Mouse (Mus musculus) heart, adult 2 months (tissue): Measurements from ENCODE around the gene Rwdd2b. TPM values are rescaled to one million over a fixed set of nuclear protein-coding genes. Genes with fewer than 3 reads are reported as not detected.

Source experiments
- DNase-seq, 2 experiments: peaks; one replicate each; pipeline ENCODE4 v3.0.0; 2021
- H3K27ac ChIP-seq: fragments of 200-600 bp; 2 replicates; pipeline ENCODE4 v1.8.1; 2022
- H3K27me3 ChIP-seq: fragments of 200-500 bp; 2 replicates; pipeline ENCODE4 v1.6.1; 2012; ENCODE audit warnings: mild to moderate bottlenecking, low read length, inconsistent platforms, mixed read lengths; ENCODE audit not compliant: control insufficient read depth, insufficient read depth
- H3K36me3 ChIP-seq: fragments of 200-500 bp; 2 replicates; pipeline ENCODE4 v1.6.1; 2012; ENCODE audit warnings: low read length, inconsistent platforms; ENCODE audit not compliant: control insufficient read depth, insufficient read depth
- H3K4me1 ChIP-seq: fragments of 200-500 bp; 2 replicates; pipeline ENCODE4 v1.6.1; 2011; ENCODE audit warnings: low read length; ENCODE audit not compliant: control insufficient read depth, insufficient read depth
- H3K4me3 ChIP-seq: fragments of 200-600 bp; 2 replicates; pipeline ENCODE4 v1.8.1; 2022
- H3K79me2 ChIP-seq: fragments of 200-500 bp; replicated peaks from 2 replicates; pipeline ENCODE4 v1.6.1; 2012; ENCODE audit warnings: mild to moderate bottlenecking, inconsistent platforms, low read length, moderate library complexity, mixed read lengths; ENCODE audit not compliant: control insufficient read depth, insufficient read depth
- H3K9ac ChIP-seq: fragments of 200-500 bp; 2 replicates; pipeline ENCODE4 v1.6.1; 2012; ENCODE audit warnings: low read depth, mild to moderate bottlenecking, control low read depth, inconsistent platforms, low read length, mixed read lengths
- CTCF ChIP-seq: fragments of 200-600 bp; IDR thresholded peaks from 2 replicates; pipeline ENCODE4 v1.8.1; 2022; ENCODE audit warnings: antibody characterized with exemption, mild to moderate bottlenecking, moderate library complexity
- EP300 ChIP-seq: fragments of 200-500 bp; IDR thresholded peaks from 2 replicates; pipeline ENCODE4 v1.6.1; 2011; ENCODE audit warnings: low read depth, low read length, control low read depth; ENCODE audit not compliant: insufficient read depth
- POLR2A ChIP-seq: fragments of 200-500 bp; IDR thresholded peaks from 2 replicates; pipeline ENCODE4 v1.6.1; 2011; ENCODE audit warnings: mild to moderate bottlenecking, low read depth, low read length, control low read depth; ENCODE audit not compliant: insufficient read depth
- WGBS: fragments of 180-500 bp; shearing (Covaris S2); methylation state at CpG from one replicate; pipeline ENCODE4 v1.1.7; 2018; 5-methylcytosine and 5-hydroxymethylcytosine counted together
- intact Hi-C: fragments of 180-260 bp; cut with DNase I; formaldehyde crosslinking; loops from one replicate; pipeline ENCODE4 v1.15.1; 2025
- long read RNA-seq: library from polyadenylated mRNA; stranded (forward); transcript quantifications from one replicate; pipeline ENCODE4 v2.0.0, GENCODE M21; 2021
- polyA plus RNA-seq: library from polyadenylated mRNA; depleted of rRNA; stranded (reverse); fragments of >200 nt; gene quantifications from 2 replicates; pipeline ENCODE4 v1.2.3, GENCODE M21; 2012; rRNA removed
- total RNA-seq, 2 experiments: library from RNA; stranded (reverse); gene quantifications; 2 replicates each; pipeline ENCODE4 v1.2.3; 2021

Rwdd2b gene
- total RNA-seq (1 to 10 TPM; 5.1 to 5.6 TPM), polyA plus RNA-seq (2.5 and 5.0 TPM in 2 replicates)
- long read RNA-seq, transcript Rwdd2b-201 (5 exons, 2,009 nt), result major isoform, 6 of 6 reads
- long read RNA-seq, partial matches to known transcripts, result 0 of 6 reads
- long read RNA-seq, other reads (novel, unspliced or antisense), result 0 of 6 reads

DNA sequence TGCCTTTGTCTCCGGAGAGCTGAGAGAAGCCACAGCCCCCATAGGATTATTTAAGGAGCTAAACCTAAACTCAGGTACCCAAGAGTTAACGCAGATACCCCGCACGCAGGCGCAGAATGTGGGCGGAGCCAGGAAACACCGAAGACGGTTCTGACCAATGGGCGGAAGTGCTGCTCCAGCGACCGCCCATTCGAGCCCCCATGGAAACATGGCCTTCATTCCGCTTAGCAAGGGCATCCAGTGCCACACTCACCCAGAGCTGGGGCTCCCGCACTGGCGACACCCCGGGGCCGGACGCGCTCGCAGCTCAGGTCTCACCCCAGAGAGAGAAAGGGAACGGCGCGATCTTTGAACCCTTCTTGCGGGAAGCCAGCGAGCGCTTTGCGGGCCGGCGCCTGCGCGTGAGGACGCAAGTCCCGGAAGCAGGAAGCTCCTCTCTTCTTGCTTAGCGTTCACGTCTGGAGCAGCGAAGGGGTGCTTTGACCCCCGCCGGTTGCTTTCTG, at the start of gene Rwdd2b:
Gene Rwdd2b (minus strand): TSS at position 390 of the 503 bp plus-strand sequence.
- Histone ChIP-seq H3K27me3 (no peaks in the 10 kb centered on the region), H3K79me2 (no peaks in the 10 kb centered on the region), H3K27ac (peak within 1 kb of the TSS; percentile 98), H3K4me3 (peak within 1 kb of the TSS; percentile 100), H3K9ac (peak within 1 kb of the TSS; percentile 96), H3K36me3 (no peaks in the 10 kb centered on the region), H3K4me1 (peaks cover 5% of the 10 kb centered on the region; the same call in 1 of the 2 replicates)
- TF ChIP-seq POLR2A (peak; percentile 75), CTCF (no peak)
- intact Hi-C loops, result loop anchor here (2.0 kb wide), 1 partner anchor 15 kb away; the partner anchor contains the start of gene Usp16
- DNase-seq, result peak; percentile 95
- under 1% methylated on average over 38 of the region's 38 CpGs for WGBS

DNA sequence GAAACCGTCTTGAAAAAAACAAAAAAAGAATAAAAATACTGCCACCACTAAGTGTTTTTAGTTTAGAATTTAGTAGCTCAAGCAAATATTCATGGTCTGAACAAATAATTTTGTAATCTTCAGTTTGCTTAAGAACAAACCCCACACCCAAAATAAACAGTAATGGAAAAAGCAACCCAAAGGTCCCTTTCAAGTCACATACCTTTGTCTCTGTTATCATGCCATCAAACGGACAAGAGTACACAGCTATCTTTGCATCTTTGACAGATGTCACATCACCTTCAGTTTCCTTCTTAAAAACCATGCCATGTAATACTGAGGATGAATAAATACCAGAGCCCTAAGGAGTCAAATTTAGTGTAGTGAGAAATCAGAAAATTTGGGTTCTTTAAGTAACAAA, 48.2 kb upstream of the Rwdd2b start:
- intact Hi-C loops, result no loop called here
- peaks cover 11% of the 10 kb centered on the region for H3K36me3 ChIP-seq
- no peak for DNase-seq
- H3K27ac ChIP-seq, result no peak overlapping the region
- H3K27me3 ChIP-seq, result no peaks in the 10 kb centered on the region
- no peak overlapping the region for H3K9ac ChIP-seq
- no peak for TF ChIP-seq POLR2A
- no peak for TF ChIP-seq EP300
- TF ChIP-seq CTCF, result no peak
- 65% methylated on average over 2 of the region's 2 CpGs for WGBS
- no peak overlapping the region for H3K4me3 ChIP-seq
- H3K79me2 ChIP-seq, result no peaks in the 10 kb centered on the region
- H3K4me1 ChIP-seq, result no peaks in the 10 kb centered on the region

DNA sequence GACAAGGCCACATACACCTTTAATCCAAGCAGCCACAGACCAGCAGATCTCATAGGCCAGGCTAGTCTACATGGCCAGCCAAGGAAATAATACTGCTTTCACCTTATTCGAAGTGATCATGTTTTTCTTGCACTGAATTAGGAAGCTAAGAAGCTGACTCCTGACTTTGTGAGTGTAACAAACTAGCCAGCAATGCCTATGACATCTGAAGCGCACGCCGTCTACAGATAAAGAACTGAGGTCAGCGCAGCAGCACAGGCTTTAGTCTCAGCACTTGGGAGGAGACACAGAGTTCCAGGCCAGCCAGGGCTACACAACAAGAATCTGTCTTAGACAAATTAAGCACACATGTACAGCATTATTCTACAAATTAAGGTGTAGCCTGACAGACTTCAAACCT, 46.4 kb upstream of the Rwdd2b start:
- peaks cover 15% of the 10 kb centered on the region for H3K36me3 ChIP-seq
- H3K79me2 ChIP-seq, result peaks cover 1% of the 10 kb centered on the region; the same call in 1 of the 2 replicates
- intact Hi-C loops, result no loop called here
- TF ChIP-seq EP300 (no peak), POLR2A (no peak), CTCF (no peak)
- H3K4me1 ChIP-seq, result no peaks in the 10 kb centered on the region; the same call in 1 of the 2 replicates
- no peak overlapping the region for H3K4me3 ChIP-seq
- no peak for DNase-seq
- WGBS, result 85% methylated on average over 5 of the region's 5 CpGs
- H3K27me3 ChIP-seq, result no peaks in the 10 kb centered on the region
- no peak overlapping the region for H3K27ac ChIP-seq
- H3K9ac ChIP-seq, result no peak overlapping the region

DNA sequence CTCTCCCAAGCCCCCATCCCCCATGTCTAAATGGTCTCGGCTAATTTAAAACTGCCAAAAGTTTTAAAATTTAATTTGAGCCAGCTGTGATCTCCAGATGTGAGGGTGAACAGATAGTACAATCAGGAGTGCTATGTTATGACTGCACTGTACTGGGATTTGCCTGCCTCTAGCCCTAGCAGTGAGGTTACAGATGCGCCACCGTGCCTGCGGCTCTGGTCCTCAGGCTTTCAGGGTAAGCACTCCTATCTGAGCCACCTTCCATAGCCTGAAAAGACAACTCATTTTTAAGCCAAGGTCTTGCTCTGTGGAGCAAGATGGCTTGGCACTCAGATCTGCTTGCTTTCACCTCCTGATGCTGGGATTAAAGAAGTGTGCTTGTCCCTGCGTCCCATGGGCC, 44.0 kb upstream of the Rwdd2b start:
- Histone ChIP-seq H3K36me3 (peaks cover 22% of the 10 kb centered on the region), H3K4me1 (no peaks in the 10 kb centered on the region; the same call in 1 of the 2 replicates), H3K27me3 (no peaks in the 10 kb centered on the region), H3K4me3 (no peak overlapping the region), H3K9ac (no peak overlapping the region), H3K27ac (no peak overlapping the region), H3K79me2 (peaks cover 1% of the 10 kb centered on the region; the same call in 1 of the 2 replicates)
- WGBS, result 85% methylated on average over 5 of the region's 5 CpGs
- intact Hi-C loops, result no loop called here
- no peak for DNase-seq
- no peak for TF ChIP-seq POLR2A
- no peak for TF ChIP-seq EP300
- TF ChIP-seq CTCF, result no peak

DNA sequence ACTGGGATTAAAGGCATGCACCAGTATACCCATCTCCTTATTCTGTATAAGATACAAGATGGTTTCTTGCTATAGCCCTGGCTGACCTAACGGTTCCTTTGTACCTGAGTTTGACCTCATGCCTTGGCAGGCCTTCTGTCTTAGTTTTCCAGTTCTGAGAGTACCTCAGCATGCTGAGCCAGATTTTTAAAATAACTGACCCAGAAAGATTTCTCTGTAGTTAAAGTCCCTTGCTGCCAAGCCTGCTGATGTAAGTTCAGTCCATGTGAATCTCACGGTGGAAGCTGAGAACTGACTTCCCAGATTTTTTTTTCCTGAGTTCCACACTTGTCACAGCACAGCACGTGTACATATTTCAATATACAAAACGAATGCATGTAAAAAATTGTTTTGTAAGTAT, 30.2 kb upstream of the Rwdd2b start:
- TF ChIP-seq EP300 (no peak), CTCF (no peak), POLR2A (no peak)
- H3K36me3 ChIP-seq, result peaks cover 13% of the 10 kb centered on the region
- H3K27me3 ChIP-seq, result no peaks in the 10 kb centered on the region
- H3K4me3 ChIP-seq, result no peak overlapping the region
- H3K4me1 ChIP-seq, result no peaks in the 10 kb centered on the region; the same call in 1 of the 2 replicates
- no peaks in the 10 kb centered on the region; the same call in 1 of the 2 replicates for H3K79me2 ChIP-seq
- 63% methylated on average over 4 of the region's 4 CpGs for WGBS
- intact Hi-C loops, result no loop called here
- no peak overlapping the region for H3K27ac ChIP-seq
- peak in 1 of 2 experiments; percentile 20 for DNase-seq
- no peak overlapping the region for H3K9ac ChIP-seq

DNA sequence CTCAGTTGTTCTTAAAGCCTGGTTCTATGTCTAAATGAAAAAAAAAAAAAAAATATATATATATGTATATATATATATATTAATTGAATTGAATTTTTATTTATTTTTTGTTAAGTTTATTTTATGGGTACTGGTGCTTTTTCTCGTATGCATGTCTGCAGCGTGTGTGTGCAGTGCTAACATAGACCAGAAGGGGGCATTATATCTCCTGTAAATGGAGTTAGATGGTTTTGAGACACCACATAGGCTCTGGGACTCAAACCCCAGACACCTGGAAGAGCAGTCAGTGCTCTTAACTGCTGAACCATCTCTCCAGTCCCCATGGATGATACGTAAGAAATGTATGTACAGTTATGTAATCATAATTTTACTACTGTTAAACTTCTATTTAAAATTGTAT, 18.4 kb upstream of the Rwdd2b start:
- peaks cover 4% of the 10 kb centered on the region for H3K4me1 ChIP-seq
- no peaks in the 10 kb centered on the region for H3K27me3 ChIP-seq
- peaks cover 6% of the 10 kb centered on the region for H3K36me3 ChIP-seq
- H3K4me3 ChIP-seq, result no peak overlapping the region
- no peak overlapping the region for H3K9ac ChIP-seq
- WGBS, result 97% methylated on average over 3 of the region's 3 CpGs
- no peak for DNase-seq
- peak; percentile 33; the same call in 1 of the 2 replicates for TF ChIP-seq CTCF
- TF ChIP-seq EP300, result no peak
- H3K27ac ChIP-seq, result no peak overlapping the region
- intact Hi-C loops, result no loop called here
- H3K79me2 ChIP-seq, result peaks cover 6% of the 10 kb centered on the region
